Mouse (Mus musculus) lung, postnatal 4 days (tissue): ENCODE data around the gene Olfr358.

Source experiments
- DNase-seq, 2 experiments: peaks; one replicate each; pipeline ENCODE4 v3.0.0; 2021

Olfr358 gene

DNA sequence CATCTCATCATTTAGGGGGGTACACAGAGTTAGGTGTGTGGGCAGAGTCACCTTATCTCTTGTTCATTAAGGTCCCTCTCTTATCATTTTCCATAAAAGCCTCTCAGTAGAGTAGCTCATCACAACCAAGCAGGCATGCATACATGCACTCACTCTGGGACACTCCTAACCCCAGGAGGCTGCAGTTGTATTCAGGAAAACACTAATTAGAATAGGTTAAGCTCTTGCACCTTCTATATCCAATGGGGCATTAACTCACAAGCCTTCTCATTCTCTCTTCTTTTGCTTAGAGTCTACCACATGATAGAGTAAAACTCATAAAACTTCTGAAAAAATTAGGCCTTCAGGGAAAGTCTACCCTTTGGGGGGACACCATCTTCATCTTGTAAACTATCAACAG is at the start of gene Olfr358:
Olfr358 (minus strand) TSS at position 101 of the 400 bp plus-strand sequence.
- no peak for DNase-seq

DNA sequence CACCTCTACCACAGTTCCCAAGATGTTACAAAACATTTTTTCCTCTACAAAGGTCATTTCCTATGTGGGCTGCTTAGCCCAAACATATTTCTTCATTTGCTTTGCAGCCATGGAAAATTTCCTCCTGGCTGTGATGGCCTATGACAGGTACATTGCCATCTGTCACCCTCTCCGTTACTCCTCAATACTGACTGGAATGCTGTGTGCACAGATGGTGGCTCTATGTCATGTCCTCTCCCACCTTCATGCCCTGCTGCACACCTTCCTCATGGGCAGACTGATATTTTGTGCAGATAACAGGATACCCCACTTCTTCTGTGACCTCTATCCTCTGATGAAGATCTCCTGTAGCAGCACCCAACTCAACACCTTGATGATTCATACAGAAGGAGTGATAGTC is 12.1 kb downstream of the Olfr358 start:
- DNase-seq: no peak

DNA sequence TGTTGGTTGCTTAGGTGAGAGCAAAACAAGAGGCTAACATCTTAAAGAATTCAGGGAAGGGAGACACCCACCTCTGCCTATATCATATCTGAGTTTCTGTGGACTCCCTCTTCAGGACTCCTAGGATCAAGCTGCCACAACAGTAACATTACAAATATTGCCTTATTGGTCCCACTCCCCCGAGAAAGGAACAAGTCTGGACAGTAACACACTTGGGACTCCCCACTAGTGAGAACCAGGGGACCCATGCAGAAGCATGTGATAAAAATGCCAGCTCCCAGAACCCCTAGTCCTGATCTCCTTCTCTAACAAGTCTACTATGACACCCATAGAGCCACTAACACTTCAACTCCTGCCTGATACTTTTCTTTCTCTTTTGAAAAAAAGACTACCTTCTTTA is 15.6 kb downstream of the Olfr358 start, which contains the start of gene Olfr357:
Olfr357 (plus strand) TSS at position 301 of the 400 bp plus-strand sequence.
- no peak for DNase-seq
